Mouse (Mus musculus): ENCODE measurements around the gene Nme8.

DNA sequence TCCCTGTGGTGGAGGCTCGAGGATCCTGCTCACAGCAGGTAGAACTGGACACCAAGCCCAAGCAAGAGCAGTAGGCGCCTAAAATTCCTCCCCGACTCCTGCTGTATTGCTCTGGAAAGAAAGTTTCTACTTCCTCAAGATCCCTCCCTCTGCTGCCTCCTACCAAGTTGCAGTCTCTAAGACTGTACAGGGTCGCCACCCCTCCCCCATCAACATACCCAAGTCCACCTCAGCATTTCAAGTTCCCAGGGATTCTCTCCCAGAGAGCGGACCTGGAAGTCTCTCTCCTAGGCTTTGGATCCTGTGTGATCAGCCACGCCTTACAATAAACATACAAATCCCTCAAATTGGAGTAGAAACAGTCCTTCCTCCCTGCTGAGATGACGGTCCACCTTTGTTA lies at the start of gene Nme8:
- TF ChIP-seq POLR2A (IDR thresholded peaks at IDR 0.05; ENCODE audit: borderline replicate concordance, insufficient read depth, low read length) (no peak), CTCF (IDR thresholded peaks at IDR 0.05; ENCODE audit: borderline replicate concordance, insufficient read depth, low read depth, low read length) (no peak)

All from cerebellum, adult 2 months (tissue).